Mouse (Mus musculus) lung, embryonic 14.5 days (tissue): ENCODE data around the gene Mrps18a. TPM values are rescaled to one million over a fixed set of nuclear protein-coding genes. Genes with fewer than 3 reads are reported as not detected.

Experiments used
- ATAC-seq: fragments of 200-750 bp; cut with Nextera tagmentation; 2 replicates; pipeline ENCODE4 v1.8.0; 2017; ENCODE audit warnings: mild to moderate bottlenecking, moderate TSS enrichment, moderate library complexity; ENCODE audit not compliant: insufficient read depth
- DNase-seq: peaks from one replicate; pipeline ENCODE4 v3.0.0-alpha.2; 2015
- H3K27ac ChIP-seq: fragments of 300-500 bp; sonication (generic); 2 replicates; pipeline ENCODE4 v1.5.1; 2014; ENCODE audit warnings: low read depth, mild to moderate bottlenecking, moderate library complexity
- H3K27me3 ChIP-seq: fragments of 300-500 bp; sonication (generic); 2 replicates; pipeline ENCODE4 v1.6.1; 2014; ENCODE audit warnings: low read length, control low read depth; ENCODE audit not compliant: insufficient read depth
- H3K36me3 ChIP-seq: fragments of 300-500 bp; sonication (generic); 2 replicates; pipeline ENCODE4 v1.6.1; 2014; ENCODE audit warnings: control low read depth; ENCODE audit not compliant: insufficient read depth
- H3K4me1 ChIP-seq: fragments of 300-500 bp; sonication (generic); 2 replicates; pipeline ENCODE4 v1.6.1; 2014; ENCODE audit warnings: antibody characterized with exemption, control low read depth; ENCODE audit not compliant: insufficient read depth
- H3K4me2 ChIP-seq: fragments of 300-500 bp; sonication (generic); 2 replicates; pipeline ENCODE4 v1.6.1; 2014; ENCODE audit warnings: mild to moderate bottlenecking
- H3K4me3 ChIP-seq: fragments of 300-500 bp; sonication (generic); 2 replicates; pipeline ENCODE4 v1.5.1; 2014; ENCODE audit warnings: low read depth, low read length
- H3K9ac ChIP-seq: fragments of 300-500 bp; sonication (generic); 2 replicates; pipeline ENCODE4 v1.6.1; 2014
- H3K9me3 ChIP-seq: fragments of 300-500 bp; sonication (generic); 2 replicates; pipeline ENCODE4 v1.6.1; 2016; ENCODE audit warnings: low read depth, low read length, control low read depth
- CTCF ChIP-seq: IDR thresholded peaks from 2 replicates; pipeline ENCODE4 v1.5.1; 2016; ENCODE audit warnings: antibody characterized with exemption, low read depth
- WGBS: fragments of 180-500 bp; shearing (Covaris S2); extraction: QIAGEN DNeasy Blood & Tissue Kit; methylation state at CpG from one replicate; pipeline ENCODE4 v1.1.7; 2014; 5-methylcytosine and 5-hydroxymethylcytosine counted together
- polyA plus RNA-seq: library from polyadenylated mRNA; unstranded; fragments of >200 nt; fragmentation: Nextera tagmentation; extraction: Ambion mirVana; gene quantifications from 2 replicates; pipeline ENCODE4 v1.2.1, GENCODE M21; 2014

The Mrps18a gene
- polyA plus RNA-seq, 1 experiment from 2014 or later, result 149 TPM

DNA sequence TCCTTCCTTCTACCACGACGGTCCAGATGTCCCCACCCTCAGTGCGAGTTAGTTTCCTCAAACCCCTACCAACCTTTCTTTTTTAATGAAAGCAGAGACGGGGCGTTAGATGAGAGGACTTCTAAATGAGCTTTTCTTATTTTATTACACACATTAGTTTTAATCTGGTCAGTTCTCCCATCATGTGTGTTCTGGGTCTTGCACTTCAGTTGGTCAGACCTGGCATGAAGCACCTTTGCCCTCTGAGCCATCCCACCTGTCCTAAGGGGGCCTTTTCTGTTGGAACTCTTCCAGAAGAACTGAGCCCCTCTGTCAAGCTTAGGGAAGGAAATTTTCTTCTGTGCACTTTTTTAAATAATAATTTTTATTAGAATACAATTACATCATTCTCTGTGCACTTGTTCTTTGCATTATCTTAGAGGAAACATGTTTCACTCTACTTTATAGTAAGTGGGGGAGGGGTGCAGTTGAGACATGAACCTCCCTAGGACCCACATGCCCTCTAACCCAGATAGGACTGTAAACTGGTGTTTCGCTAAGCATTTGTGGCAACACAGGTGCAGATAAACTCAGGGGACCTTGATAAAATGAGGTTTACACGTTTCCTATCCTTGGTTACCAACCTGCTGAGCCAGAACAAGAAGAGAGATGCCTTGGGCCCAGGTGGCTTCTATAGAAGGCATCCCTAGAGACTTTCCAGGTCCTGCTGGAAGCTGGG is 36.2 kb upstream of the Mrps18a start:
- Histone ChIP-seq H3K27ac (0 out of 2 replicates have a peak overlapping the region, but pooled peaks have one; percentile 19), H3K4me1 (peaks cover 14% of the 10 kb centered on the region), H3K4me3 (peak overlapping the region; percentile 23), H3K9me3 (0 out of 2 replicates have a peak, but pooled peaks cover 4% of the 10 kb centered on the region), H3K36me3 (no peaks in the 10 kb centered on the region), H3K27me3 (no peaks in the 10 kb centered on the region), H3K9ac (peak overlapping the region; percentile 17; the same call in 1 of the 2 replicates), H3K4me2 (peak overlapping the region; percentile 57)
- ATAC-seq, result no peak
- TF ChIP-seq CTCF, result no peak
- 36% methylated on average over 7 of the region's 7 CpGs for WGBS
- no peak for DNase-seq

DNA sequence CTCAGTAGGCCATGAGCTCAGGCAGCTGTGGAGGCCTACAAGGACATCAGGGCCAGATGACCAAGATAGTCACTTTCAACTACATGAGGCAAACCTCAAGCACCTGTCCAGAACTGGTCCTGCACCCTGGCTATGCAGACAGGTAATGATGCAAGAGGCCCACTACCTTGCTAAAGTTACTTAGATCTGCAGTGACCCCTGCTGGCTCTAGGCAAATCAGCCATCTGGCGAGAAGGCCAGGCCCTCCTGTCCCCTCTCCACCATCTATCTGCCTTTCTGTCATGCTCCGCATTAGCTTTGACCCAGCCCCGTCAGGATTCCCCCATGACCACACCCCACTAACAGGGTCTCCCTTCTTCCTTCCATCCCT is 35.7 kb upstream of the Mrps18a start:
- Histone ChIP-seq H3K9ac (no peak overlapping the region), H3K4me3 (no peak overlapping the region), H3K36me3 (no peaks in the 10 kb centered on the region), H3K27ac (no peak overlapping the region), H3K27me3 (no peaks in the 10 kb centered on the region), H3K4me2 (no peak overlapping the region), H3K4me1 (peaks cover 14% of the 10 kb centered on the region), H3K9me3 (0 out of 2 replicates have a peak, but pooled peaks cover 4% of the 10 kb centered on the region)
- ATAC-seq (no peak), DNase-seq (peak; percentile 77)
- WGBS, result 43% methylated on average over 3 of the region's 3 CpGs
- peak; percentile 74 for TF ChIP-seq CTCF

DNA sequence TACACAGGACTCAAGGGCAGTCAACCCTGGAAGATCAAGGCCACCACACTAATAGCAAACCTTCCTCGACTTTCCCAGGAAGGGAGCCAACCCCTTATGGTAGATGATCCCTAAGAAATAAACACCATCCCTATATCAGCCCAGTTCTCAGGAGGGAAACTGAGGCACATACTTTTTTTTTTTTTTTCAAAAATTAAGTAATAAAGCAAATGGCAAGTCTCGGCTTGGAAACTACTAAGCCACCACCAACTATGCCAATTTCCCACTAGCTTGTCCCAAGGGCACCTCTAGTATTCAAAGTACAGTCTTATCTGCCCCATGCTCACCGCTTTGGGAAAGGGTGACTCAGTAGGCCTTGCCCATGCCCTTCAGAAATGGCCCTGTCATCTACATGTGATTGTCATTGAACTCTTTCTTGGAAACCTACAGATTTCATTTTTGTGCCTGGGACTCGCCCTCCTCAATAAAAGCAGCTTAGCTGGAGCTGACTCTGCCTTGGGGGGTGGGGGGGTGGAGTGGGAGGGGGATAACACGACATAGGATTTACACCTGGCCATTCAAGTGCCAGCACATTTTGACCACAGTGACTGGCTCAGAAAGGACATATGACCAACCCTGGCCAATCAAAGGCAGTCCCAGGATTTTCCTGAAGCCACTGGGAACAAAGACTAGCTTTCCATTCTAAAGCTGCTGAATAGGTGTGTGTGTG is 35.1 kb upstream of the Mrps18a start:
- Histone ChIP-seq H3K4me1 (peaks cover 14% of the 10 kb centered on the region), H3K27me3 (no peaks in the 10 kb centered on the region), H3K4me3 (no peak overlapping the region), H3K27ac (no peak overlapping the region), H3K9me3 (0 out of 2 replicates have a peak, but pooled peaks cover 4% of the 10 kb centered on the region), H3K9ac (no peak overlapping the region), H3K36me3 (no peaks in the 10 kb centered on the region), H3K4me2 (no peak overlapping the region)
- WGBS, result 74% methylated on average over 5 of the region's 5 CpGs
- TF ChIP-seq CTCF, result no peak
- DNase-seq, result no peak
- ATAC-seq, result no peak

GRCm38 (mm10) chr17:46076260-46076551 is 34.6 kb upstream of the Mrps18a start:
- Histone ChIP-seq H3K9ac (no peak overlapping the region), H3K4me1 (peaks cover 14% of the 10 kb centered on the region), H3K4me3 (no peak overlapping the region), H3K27me3 (no peaks in the 10 kb centered on the region), H3K4me2 (no peak overlapping the region), H3K36me3 (no peaks in the 10 kb centered on the region), H3K9me3 (0 out of 2 replicates have a peak, but pooled peaks cover 4% of the 10 kb centered on the region), H3K27ac (no peak overlapping the region)
- TF ChIP-seq CTCF, result no peak
- ATAC-seq, result no peak
- DNase-seq, result no peak
- WGBS, result 64% methylated on average over 1 of the region's 1 CpGs

GRCm38 (mm10) chr17:46077921-46078534 is 32.8 kb upstream of the Mrps18a start:
- no peak for ATAC-seq
- H3K9ac ChIP-seq, result no peak overlapping the region
- 83% methylated on average over 12 of the region's 12 CpGs for WGBS
- H3K4me1 ChIP-seq, result peaks cover 20% of the 10 kb centered on the region
- DNase-seq, result no peak
- no peaks in the 10 kb centered on the region for H3K27me3 ChIP-seq
- TF ChIP-seq CTCF, result no peak
- H3K9me3 ChIP-seq, result 0 out of 2 replicates have a peak, but pooled peaks cover 4% of the 10 kb centered on the region
- H3K27ac ChIP-seq, result no peak overlapping the region
- no peak overlapping the region for H3K4me3 ChIP-seq
- no peaks in the 10 kb centered on the region for H3K36me3 ChIP-seq
- no peak overlapping the region for H3K4me2 ChIP-seq

DNA sequence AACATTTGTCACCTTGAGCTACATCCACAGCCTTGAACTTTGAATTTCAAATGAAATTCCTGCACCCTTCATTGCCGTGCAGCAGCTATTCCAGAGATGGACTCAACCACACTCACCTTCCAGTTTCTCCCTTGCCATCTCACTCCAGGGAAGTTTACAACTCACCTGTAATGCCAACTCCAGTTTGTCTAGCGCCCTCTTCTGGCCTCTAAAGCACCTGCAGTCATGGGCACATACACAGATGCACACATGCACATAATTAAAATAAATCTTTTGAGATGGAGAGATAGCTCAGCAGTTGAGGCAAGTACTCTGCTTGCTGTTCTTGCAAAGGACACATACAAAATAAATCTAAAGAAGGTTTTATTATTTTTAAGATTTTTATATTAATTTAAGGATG is 31.7 kb upstream of the Mrps18a start:
- no peak overlapping the region for H3K9ac ChIP-seq
- H3K4me1 ChIP-seq, result peaks cover 21% of the 10 kb centered on the region
- ATAC-seq, result no peak
- H3K4me2 ChIP-seq, result no peak overlapping the region
- H3K27me3 ChIP-seq, result no peaks in the 10 kb centered on the region
- 60% methylated on average over 2 of the region's 2 CpGs for WGBS
- 0 out of 2 replicates have a peak, but pooled peaks cover 4% of the 10 kb centered on the region for H3K9me3 ChIP-seq
- DNase-seq, result no peak
- no peak overlapping the region for H3K27ac ChIP-seq
- TF ChIP-seq CTCF, result peak; percentile 47
- no peaks in the 10 kb centered on the region for H3K36me3 ChIP-seq
- H3K4me3 ChIP-seq, result no peak overlapping the region

DNA sequence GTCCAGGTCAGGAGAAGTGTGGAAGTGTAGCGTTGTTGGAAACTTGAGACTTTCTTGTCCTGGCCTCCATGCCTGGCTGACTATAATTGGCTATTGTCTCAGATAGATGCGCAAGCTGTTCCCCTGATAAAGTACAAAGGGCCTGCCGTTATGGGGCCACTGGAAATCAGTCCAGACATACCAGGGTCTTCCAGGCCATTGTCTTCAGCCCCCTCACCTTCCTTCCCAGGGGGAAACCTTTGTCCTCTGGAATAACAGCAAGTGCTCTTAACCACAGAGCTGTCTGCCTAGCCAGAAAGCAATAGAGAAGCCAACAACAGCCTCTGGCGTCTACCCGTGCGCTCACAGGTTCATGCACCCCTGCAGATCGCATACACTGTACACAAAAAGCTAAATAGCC is 30.4 kb upstream of the Mrps18a start:
- no peak for DNase-seq
- Histone ChIP-seq H3K27me3 (no peaks in the 10 kb centered on the region), H3K4me3 (no peak overlapping the region), H3K36me3 (no peaks in the 10 kb centered on the region), H3K9me3 (0 out of 2 replicates have a peak, but pooled peaks cover 4% of the 10 kb centered on the region), H3K27ac (no peak overlapping the region), H3K4me1 (peaks cover 23% of the 10 kb centered on the region), H3K9ac (no peak overlapping the region), H3K4me2 (no peak overlapping the region)
- WGBS, result 68% methylated on average over 7 of the region's 7 CpGs
- ATAC-seq, result no peak
- no peak for TF ChIP-seq CTCF
